Mouse (Mus musculus): ENCODE data around the gene Purb.

Purb gene

GRCm38 (mm10) chr11:6475867-6476484, at the start of gene Purb:
Gene Purb, minus strand, starts transcription at chr11:6475917.
- DNase-seq = peak; percentile 80 to 82

- DNase-seq = no peak
Measured at GRCm38 (mm10) chr11:6525241-6525640, 49.5 kb upstream of the Purb start.

DNA sequence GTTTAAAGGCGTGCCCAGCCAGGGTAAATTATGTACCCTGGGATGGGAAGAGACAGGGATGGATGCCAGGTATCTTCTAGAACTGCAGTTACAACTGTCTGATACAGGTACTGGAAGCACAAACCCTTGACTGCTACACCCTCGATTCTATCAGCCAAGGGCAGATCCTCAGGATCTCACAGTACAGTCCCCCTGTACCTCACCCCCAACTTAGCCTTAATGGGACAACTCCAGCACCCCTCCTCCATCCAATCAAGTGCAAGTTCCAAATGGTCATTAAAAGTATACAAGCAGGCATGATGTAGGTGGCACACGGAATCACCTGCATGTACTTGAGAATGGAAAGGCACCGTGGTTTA, 49.1 kb upstream of the Purb start:
- no peak for DNase-seq

DNA sequence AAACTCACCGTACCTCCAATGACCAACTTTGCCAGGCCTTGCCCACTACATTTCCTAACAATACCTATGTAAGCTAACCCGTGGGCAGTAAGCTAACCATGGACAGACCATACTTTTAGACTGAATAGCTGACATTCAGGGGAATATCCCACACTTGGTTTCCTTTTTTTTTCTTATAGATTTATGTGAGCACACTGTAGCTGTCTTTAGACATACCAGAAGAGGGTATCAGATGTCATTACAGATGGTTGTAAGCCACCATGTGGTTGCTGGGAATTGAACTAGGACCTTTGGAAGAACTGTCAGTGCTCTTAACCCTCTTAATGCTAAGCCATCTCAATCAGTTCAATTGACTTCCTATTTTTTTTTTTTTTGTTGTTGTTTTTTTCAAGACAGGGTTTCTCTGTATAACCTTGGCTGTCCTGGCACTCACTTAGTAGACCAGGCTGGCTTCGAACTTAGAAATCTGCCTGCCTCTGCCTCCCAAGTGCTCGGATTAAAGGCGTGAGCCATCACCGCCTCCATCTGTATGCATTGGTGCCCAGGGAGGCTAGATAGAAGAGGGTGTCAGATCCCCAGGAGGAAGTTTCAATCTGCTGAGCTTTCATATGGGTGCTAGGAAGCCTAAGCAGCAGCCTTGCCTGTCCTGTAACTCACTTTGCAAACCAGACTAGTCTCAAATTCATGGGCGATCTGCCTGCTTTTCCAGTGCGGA, 48.6 kb upstream of the Purb start:
- DNase-seq = no peak

DNA sequence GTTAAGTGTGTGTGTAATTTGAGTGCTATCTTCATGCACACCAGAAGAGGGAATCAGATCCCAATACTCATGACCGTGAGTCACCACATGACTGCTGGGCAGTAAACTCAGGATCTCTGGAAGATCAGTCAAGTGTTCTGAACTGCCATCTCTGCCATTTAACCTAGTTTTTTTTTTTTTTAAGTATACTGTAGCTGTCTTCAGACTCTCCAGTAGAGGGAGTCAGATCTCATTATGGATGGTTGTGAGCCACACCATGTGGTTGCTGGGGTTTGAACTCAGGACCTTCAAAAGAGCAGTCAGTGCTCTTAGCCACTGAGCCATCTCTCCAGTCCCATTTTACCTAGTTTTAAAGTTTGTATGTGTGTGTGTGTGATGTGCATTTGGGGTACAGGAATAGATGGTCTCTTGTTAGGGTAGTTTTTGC, 48.0 kb upstream of the Purb start:
- DNase-seq = no peak

GRCm38 (mm10) chr11:6522782-6523525, 47.2 kb upstream of the Purb start:
- DNase-seq = peak in 1 of 2 experiments; percentile 35

DNA sequence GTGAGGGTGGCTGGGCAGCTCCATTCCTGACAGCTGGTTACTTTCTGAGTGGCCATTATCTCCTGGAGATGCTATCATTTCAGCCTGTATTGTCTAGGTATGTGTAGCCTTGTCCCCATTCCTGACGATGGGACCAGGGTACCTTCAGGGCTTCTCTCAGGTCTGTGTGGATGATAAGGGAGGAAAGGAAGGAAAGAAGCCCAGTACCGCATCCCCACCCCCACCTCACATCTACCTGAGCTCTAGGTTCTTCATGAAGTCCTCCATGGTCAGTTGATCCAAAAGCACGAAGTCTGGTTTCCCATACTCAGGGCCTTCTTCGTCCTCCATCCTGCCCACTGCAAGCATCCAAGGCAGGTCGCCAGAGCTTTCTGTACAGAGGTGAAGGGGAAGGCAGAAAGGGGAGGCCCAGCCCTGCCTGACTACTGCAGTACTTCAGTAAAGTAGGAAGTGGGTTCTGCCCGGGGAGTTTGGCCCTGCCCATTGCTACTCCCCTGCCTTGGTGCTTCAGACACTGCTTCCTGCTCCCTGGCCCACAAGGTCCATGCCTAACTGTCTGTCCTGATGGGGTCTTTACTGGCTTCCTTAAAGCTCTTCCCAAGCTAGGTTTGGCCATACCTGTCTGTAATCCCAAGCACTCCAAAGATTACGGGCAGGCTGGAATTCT, 44.9 kb upstream of the Purb start, which contains the start of gene Myo1g:
Gene Myo1g (minus strand): TSS at position 459 of the 667 bp plus-strand sequence.
- DNase-seq = peak; percentile 57 to 76

DNA sequence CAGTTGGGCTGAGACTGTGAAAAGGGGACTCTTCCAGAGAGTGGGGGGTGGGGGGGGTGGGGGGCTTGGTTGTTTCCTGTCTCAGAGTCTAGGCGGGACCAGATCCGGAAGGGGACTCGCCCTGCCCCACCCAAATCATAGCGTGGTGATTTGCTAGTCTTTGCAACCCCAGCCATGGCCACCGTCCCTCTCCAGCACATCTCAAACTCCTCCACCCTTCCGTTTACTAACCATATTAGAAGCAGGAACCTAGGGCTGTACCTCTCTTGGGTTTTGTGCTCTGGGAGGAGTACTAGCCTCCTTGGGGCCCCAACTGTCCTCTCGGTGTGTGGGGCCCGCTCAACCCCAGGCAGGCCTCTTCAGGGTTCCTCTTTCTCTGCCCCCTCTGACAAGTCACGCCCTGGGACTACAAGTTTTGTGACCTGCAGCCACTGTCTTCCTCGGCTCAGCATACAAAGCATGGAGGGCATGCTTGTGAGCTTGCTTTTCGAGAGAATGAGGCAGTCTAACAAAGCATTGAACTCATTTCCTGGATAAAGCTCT, 43.8 kb upstream of the Purb start:
- DNase-seq = peak; percentile 34 to 48

DNA sequence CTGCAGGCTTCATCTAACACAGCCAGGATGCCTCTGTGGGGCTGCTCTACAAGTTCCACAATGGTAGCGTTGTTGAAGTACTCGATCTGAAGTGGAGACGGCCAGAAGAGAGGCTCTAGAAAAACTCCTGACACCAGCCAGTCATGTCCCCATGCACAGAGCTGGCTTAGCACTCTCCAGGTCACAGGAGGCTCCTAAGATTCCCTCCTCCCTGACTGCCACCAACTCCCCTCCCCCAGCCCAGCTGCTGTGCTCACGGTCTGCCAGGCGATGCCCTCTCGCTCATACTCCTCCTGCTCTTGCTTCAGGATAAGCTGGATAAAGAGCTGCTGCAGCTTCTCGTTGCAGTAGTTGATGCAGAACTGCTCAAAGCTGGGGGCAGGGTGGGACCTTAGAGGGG, 39.1 kb upstream of the Purb start:
- no peak for DNase-seq

DNA sequence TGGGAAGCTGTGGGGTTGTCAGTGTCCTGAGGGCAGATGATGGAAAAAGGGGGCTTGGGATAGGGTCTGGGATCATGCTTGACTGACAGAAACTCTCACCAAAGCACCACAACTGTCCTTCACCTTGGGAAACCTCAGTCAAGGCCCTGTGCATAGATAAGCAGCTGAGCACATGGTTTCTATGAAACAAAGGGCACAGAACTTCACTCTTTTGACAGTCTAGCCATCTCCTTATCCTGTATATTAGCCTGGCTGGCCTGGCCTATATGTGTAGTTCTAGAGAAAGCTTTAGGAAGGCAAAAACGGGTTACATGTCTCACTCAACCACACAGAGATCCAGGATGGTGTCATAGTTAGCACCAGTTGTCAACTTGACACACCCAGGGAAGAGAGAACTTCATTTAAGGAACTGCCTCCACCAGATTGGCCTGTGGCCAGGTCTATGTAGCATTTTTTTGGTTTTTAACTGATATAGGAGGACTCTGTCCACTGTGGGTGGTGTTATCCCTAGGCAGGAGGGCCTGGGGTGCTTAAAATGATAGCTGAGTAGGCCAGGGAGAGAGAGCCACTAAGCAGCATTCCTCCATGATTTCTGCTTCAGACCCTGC, 32.7 kb upstream of the Purb start:
- DNase-seq = no peak

- DNase-seq = no peak
Measured at GRCm38 (mm10) chr11:6506516-6506915, 30.8 kb upstream of the Purb start.

DNA sequence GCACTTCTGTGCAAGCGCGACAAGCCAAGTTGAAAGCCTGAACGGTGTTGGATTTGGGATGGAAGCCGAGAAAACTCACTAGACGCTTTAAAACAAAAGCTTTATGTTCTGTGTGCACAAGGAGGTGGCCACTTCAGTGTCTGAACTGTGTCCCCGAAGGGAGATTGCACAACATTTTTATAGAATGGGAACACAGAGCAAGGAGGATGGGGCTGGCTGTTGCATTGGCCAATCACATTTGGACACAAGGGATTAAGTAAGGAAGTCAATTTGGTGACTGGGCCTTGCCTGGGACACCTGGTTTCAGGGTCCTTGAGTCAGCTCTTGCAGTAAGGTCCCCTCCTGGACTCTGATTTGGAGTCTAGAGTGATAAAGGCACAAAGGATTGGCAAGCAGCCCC, 29.0 kb upstream of the Purb start:
- no peak for DNase-seq

DNA sequence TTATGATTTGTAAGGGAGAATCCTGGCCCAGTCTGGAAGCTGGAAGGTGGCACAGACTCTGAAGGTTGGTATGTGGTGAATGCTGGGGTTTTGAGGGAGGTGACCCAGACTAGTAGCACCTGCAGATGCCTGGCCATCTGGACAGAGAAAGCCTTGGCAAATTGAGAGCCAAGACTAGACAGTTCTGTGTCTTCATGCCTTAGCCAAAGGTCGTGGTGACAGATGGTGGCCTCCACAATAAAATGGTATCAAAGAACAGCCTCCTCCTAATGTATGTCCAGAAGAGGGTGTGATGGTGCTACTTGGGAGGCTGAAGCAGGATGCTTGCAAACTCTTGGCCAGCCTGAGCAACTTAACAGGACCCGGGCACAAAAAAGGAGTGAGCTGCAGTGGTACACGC, 28.5 kb upstream of the Purb start:
- no peak for DNase-seq

- DNase-seq = no peak
Measured at GRCm38 (mm10) chr11:6502506-6502905, 26.8 kb upstream of the Purb start.

DNA sequence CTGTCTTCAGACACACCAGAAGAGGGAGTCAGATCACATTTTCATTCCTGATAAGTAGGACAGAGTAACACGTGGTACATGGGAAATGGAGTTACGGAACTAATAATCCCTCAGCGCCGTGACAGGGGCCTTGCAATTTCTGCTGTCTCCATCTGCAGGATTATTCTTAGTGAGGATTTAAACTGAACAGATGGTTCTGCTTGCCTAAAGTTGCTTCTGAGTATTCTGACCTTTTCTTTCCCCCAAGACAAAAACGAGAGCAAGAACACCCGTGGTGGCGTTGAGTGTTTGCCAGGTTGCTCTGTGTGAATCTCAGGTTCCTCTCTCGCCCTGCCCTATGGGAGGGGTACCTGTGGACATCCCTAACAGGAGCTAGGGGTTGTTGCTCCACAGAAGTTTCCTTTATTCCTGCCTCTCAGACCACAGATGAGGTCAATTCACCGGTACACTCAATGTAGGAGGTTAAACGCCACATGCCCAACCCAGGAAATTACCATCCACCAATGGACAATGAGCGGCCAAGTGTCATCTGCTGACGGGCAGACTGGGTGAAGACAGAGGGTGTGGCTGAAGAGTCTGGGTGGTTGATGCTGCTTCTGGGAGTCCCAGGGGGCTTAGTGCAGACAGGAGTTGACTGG, 21.7 kb upstream of the Purb start:
- DNase-seq = no peak

DNA sequence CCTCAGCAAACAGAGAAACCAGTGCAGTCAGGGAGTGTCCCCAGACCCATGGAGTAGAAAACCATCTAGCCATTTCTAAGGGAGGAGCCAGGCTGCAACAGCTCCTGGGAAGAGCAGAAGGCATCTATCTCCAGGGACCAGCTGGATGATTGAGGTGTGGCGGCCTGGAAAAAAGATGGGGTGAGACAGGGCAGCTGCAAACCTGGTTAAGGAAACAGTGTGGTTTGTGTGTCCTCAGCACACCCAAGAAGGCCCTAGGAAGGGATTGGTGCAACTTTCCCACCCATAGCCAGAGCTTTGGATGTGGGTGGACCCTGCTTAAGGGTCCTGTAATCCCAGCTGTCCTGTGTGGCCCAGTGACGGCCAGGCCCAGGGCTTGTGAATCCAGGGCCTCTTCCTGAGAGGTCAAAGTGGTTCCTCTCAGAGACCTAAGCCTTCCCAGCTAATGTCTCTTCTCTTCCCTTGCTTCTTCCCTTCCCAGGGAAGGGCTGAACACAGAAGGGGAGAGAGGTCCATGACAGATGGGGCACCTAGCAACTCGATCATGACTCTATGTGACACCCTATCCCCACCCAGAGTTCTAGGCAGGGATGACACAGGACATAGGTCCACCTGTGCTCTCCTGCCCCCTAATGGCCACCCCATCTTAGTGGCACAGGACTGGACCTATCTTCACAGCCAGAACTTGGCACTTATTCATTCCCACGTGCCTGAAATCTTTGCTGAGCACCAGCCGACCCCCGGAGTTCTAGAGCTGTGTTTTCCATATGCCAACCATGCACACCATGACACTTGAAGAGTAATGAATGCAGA, 14.2 kb upstream of the Purb start:
- DNase-seq = no peak

DNA sequence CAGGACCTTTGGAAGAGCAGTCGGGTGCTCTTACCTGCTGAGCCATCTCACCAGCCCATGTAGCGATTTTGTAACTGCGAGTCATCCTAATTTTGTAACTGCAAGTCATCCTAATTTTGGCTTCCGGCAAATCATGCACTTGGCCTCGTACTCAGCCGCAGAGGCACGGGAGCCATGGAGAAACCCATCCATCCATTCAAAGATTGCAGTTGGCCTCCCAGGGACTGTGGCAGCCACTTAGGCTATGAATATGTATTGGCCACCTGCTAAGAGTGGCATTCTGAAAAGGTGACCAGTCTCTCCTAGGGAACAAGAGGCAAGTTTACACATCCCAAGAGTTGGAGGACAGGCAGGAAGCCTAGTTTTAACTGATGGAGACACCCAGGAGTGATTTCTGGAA, 13.5 kb upstream of the Purb start:
- no peak for DNase-seq

DNA sequence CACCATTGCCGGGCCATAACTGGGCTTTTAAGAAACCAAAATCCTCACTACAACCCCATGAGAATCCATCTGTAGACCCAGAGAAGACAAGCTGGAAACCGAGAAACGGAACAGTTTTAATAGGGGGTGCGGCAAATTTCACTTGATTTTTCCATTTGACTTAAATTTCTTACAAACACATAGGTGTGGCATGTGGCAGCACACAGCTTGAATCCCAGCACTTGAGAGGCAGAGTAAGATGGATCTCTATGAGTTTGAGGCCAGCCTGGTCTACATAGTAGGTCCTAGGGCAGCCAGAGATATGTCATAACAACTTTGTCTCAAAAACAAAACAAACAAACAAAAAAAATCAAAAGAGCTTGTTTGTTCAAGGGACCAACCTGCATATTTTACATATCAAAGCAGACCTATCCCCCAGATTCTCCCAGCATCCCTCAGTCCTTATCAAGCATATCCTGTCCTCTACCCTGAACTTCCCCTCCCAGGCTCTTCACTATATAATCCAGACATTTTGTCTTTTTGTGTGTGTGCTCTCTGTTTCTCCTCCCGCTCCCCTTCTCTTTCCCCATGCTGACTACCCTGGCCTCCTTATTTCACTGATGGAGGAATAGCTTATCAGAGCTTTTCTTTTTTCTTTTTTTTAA, 12.4 kb upstream of the Purb start:
- no peak for DNase-seq

DNA sequence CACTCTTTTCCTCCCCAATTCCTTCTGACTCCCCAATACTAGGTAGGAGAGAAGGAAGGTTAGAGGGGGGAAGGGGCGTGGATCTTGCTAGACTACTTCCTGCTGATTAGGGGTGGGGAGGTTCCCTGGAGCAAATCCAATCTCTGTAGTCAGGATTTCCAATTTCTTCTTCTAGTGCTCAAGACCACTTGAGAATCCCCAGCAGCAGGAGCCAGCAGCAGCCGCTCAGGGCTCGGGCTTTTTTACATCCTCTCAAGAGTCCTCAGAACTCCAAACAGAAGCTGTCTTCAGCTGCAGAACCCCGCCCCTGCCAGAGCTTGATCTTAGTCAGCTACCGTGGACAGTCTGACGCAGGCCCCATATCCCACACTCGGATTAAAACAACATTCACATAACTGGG, 11.8 kb upstream of the Purb start:
- DNase-seq = no peak

DNA sequence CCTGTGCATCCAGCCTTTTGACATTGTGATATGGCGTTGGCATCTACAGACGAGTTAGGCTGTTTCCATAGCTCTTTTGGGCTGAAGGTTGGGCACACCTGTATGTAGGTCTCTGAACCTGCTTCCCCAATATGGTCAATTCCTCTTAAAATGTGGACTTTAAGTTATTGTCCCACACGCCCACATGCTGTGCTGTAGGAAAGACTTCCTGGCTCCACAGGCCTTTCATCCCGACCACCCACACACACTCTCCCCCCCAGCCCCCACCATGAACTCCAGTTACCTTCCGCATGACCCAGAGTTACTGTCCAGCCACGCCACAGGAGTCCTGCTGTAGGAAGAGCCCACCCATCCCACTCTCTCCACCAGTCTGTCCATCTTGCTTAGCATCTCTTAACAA, 11.2 kb upstream of the Purb start:
- no peak for DNase-seq
